Mouse (Mus musculus) hindbrain, embryonic 14.5 days (tissue): ENCODE results near the gene Sub1. TPM values are rescaled to one million over a fixed set of nuclear protein-coding genes. Genes with fewer than 3 reads are reported as not detected.

Source experiments
- ATAC-seq: fragments of 200-750 bp; cut with Nextera tagmentation; 2 replicates; pipeline ENCODE4 v1.8.0; 2017; ENCODE audit warnings: moderate number of reproducible peaks, mild to moderate bottlenecking, moderate TSS enrichment, moderate library complexity; ENCODE audit not compliant: low FRiP score
- DNase-seq: peaks from one replicate; pipeline ENCODE4 v3.0.0-alpha.2; 2015; ENCODE audit warnings: low spot score
- H3K27ac ChIP-seq: fragments of 300-500 bp; sonication (generic); 2 replicates; pipeline ENCODE4 v1.5.1; 2014; ENCODE audit warnings: mild to moderate bottlenecking, moderate library complexity
- H3K27me3 ChIP-seq: fragments of 300-500 bp; sonication (generic); 2 replicates; pipeline ENCODE4 v1.6.1; 2014; ENCODE audit warnings: mild to moderate bottlenecking, low read length, mixed read lengths; ENCODE audit not compliant: control insufficient read depth, insufficient read depth
- H3K36me3 ChIP-seq: fragments of 300-500 bp; sonication (generic); replicated peaks from 2 replicates; pipeline ENCODE4 v1.6.1; 2014; ENCODE audit not compliant: control insufficient read depth, insufficient read depth
- H3K4me1 ChIP-seq: fragments of 300-500 bp; sonication (generic); replicated peaks from 2 replicates; pipeline ENCODE4 v1.6.1; 2014; ENCODE audit warnings: antibody characterized with exemption, low read length, mixed read lengths; ENCODE audit not compliant: control insufficient read depth, insufficient read depth
- H3K4me2 ChIP-seq: fragments of 300-500 bp; sonication (generic); replicated peaks from 2 replicates; pipeline ENCODE4 v1.6.1; 2014; ENCODE audit warnings: mild to moderate bottlenecking, moderate library complexity
- H3K4me3 ChIP-seq: fragments of 300-500 bp; sonication (generic); replicated peaks from 2 replicates; pipeline ENCODE4 v1.5.1; 2014; ENCODE audit warnings: mild to moderate bottlenecking, low read length
- H3K9ac ChIP-seq: fragments of 300-500 bp; sonication (generic); 2 replicates; pipeline ENCODE4 v1.6.1; 2014
- H3K9me3 ChIP-seq: fragments of 300-500 bp; sonication (generic); 2 replicates; pipeline ENCODE4 v1.6.1; 2016; ENCODE audit warnings: low read length; ENCODE audit not compliant: control insufficient read depth
- WGBS: fragments of 180-500 bp; shearing (Covaris S2); extraction: QIAGEN DNeasy Blood & Tissue Kit; methylation state at CpG from one replicate; pipeline ENCODE4 v1.1.7; 2014; 5-methylcytosine and 5-hydroxymethylcytosine counted together
- polyA plus RNA-seq: library from polyadenylated mRNA; unstranded; fragments of >200 nt; fragmentation: Nextera tagmentation; extraction: Ambion mirVana; gene quantifications from 2 replicates; pipeline ENCODE4 v1.2.1, GENCODE M21; 2014

Gene Sub1
- polyA plus RNA-seq = 534 and 562 TPM in 2 replicates

- H3K9ac ChIP-seq = peak within 1 kb of the TSS; percentile 92
- H3K4me1 ChIP-seq = peaks cover 19% of the 10 kb centered on the region
- no peaks in the 10 kb centered on the region for H3K9me3 ChIP-seq
- peak within 1 kb of the TSS; percentile 86 for H3K27ac ChIP-seq
- H3K36me3 ChIP-seq = peaks cover 16% of the 10 kb centered on the region
- peak within 1 kb of the TSS; percentile 88 for H3K4me3 ChIP-seq
- ATAC-seq = no peak
- DNase-seq = no peak
- H3K4me2 ChIP-seq = peak within 1 kb of the TSS; percentile 37
- WGBS = 93% methylated on average over 7 of the region's 7 CpGs
- no peaks in the 10 kb centered on the region for H3K27me3 ChIP-seq
Observed at GRCm38 (mm10) chr15:11996883-11997282, at the start of gene Sub1. Sub1 (minus strand) TSS chr15:11996983.

- Histone ChIP-seq H3K27me3 (no peaks in the 10 kb centered on the region), H3K27ac (peak overlapping the region; percentile 78; the same call in 1 of the 2 replicates), H3K9ac (no peak overlapping the region), H3K9me3 (no peaks in the 10 kb centered on the region), H3K4me1 (peaks cover 11% of the 10 kb centered on the region), H3K4me2 (no peak overlapping the region), H3K36me3 (no peaks in the 10 kb centered on the region), H3K4me3 (no peak overlapping the region)
- DNase-seq = no peak
- WGBS = 52% methylated on average over 5 of the region's 5 CpGs
- ATAC-seq = no peak
Observed at GRCm38 (mm10) chr15:12040407-12040710, 43.6 kb upstream of the Sub1 start.

GRCm38 (mm10) chr15:12039671-12040406 is 43.1 kb upstream of the Sub1 start:
- no peaks in the 10 kb centered on the region for H3K27me3 ChIP-seq
- WGBS = 52% methylated on average over 15 of the region's 15 CpGs
- H3K27ac ChIP-seq = peak overlapping the region; percentile 78
- ATAC-seq = peak; percentile 80
- DNase-seq = peak; percentile 51
- H3K4me3 ChIP-seq = no peak overlapping the region
- H3K4me1 ChIP-seq = peaks cover 11% of the 10 kb centered on the region
- H3K9me3 ChIP-seq = no peaks in the 10 kb centered on the region
- peak overlapping the region; percentile 38 for H3K4me2 ChIP-seq
- peak overlapping the region; percentile 24; the same call in 1 of the 2 replicates for H3K9ac ChIP-seq
- no peaks in the 10 kb centered on the region for H3K36me3 ChIP-seq

- Histone ChIP-seq H3K4me2 (peak overlapping the region; percentile 38), H3K4me3 (no peak overlapping the region), H3K9ac (peak overlapping the region; percentile 24; the same call in 1 of the 2 replicates), H3K36me3 (no peaks in the 10 kb centered on the region), H3K4me1 (peaks cover 11% of the 10 kb centered on the region), H3K9me3 (no peaks in the 10 kb centered on the region), H3K27ac (peak overlapping the region; percentile 78), H3K27me3 (no peaks in the 10 kb centered on the region)
- WGBS = 51% methylated on average over 10 of the region's 10 CpGs
- peak; percentile 33 for DNase-seq
- peak; percentile 62 for ATAC-seq
Observed at GRCm38 (mm10) chr15:12039256-12039655, 42.5 kb upstream of the Sub1 start.

GRCm38 (mm10) chr15:12037866-12038625 is 41.3 kb upstream of the Sub1 start:
- 82% methylated on average over 10 of the region's 10 CpGs for WGBS
- H3K4me1 ChIP-seq = peaks cover 11% of the 10 kb centered on the region
- no peaks in the 10 kb centered on the region for H3K36me3 ChIP-seq
- DNase-seq (no peak), ATAC-seq (no peak)
- H3K4me3 ChIP-seq = no peak overlapping the region
- no peak overlapping the region for H3K9ac ChIP-seq
- H3K9me3 ChIP-seq = no peaks in the 10 kb centered on the region
- H3K4me2 ChIP-seq = no peak overlapping the region
- no peaks in the 10 kb centered on the region for H3K27me3 ChIP-seq
- H3K27ac ChIP-seq = peak overlapping the region; percentile 78; the same call in 1 of the 2 replicates

GRCm38 (mm10) chr15:12037217-12037616 is 40.4 kb upstream of the Sub1 start:
- WGBS = 72% methylated on average over 7 of the region's 7 CpGs
- H3K27ac ChIP-seq = no peak overlapping the region
- no peak for DNase-seq

GRCm38 (mm10) chr15:12036675-12037074 is 39.9 kb upstream of the Sub1 start:
- ATAC-seq (no peak), DNase-seq (no peak)
- no peak overlapping the region for H3K4me3 ChIP-seq
- 79% methylated on average over 5 of the region's 5 CpGs for WGBS
- no peaks in the 10 kb centered on the region for H3K27me3 ChIP-seq
- H3K4me1 ChIP-seq = peaks cover 11% of the 10 kb centered on the region
- no peaks in the 10 kb centered on the region for H3K9me3 ChIP-seq
- no peak overlapping the region for H3K9ac ChIP-seq
- no peaks in the 10 kb centered on the region for H3K36me3 ChIP-seq
- H3K4me2 ChIP-seq = no peak overlapping the region
- no peak overlapping the region for H3K27ac ChIP-seq

More at GRCm38 (mm10) chr15:12037217-12037616, 40.4 kb upstream of the Sub1 start:
- H3K9ac ChIP-seq = no peak overlapping the region
- H3K36me3 ChIP-seq = no peaks in the 10 kb centered on the region
- H3K9me3 ChIP-seq = no peaks in the 10 kb centered on the region
- no peak overlapping the region for H3K4me2 ChIP-seq
- no peak for ATAC-seq
- H3K4me3 ChIP-seq = no peak overlapping the region
- no peaks in the 10 kb centered on the region for H3K27me3 ChIP-seq
- H3K4me1 ChIP-seq = peaks cover 11% of the 10 kb centered on the region

- H3K27ac ChIP-seq = no peak overlapping the region
- ATAC-seq = no peak
- DNase-seq = no peak
- no peaks in the 10 kb centered on the region for H3K27me3 ChIP-seq
- H3K9me3 ChIP-seq = no peaks in the 10 kb centered on the region
- WGBS = 94% methylated on average over 4 of the region's 4 CpGs
- H3K9ac ChIP-seq = no peak overlapping the region
- peaks cover 5% of the 10 kb centered on the region for H3K4me1 ChIP-seq
- no peak overlapping the region for H3K4me2 ChIP-seq
- no peaks in the 10 kb centered on the region for H3K36me3 ChIP-seq
- no peak overlapping the region for H3K4me3 ChIP-seq
Observed at GRCm38 (mm10) chr15:12034317-12034716, 37.5 kb upstream of the Sub1 start.

- DNase-seq (no peak), ATAC-seq (no peak)
- Histone ChIP-seq H3K27ac (no peak overlapping the region), H3K4me1 (no peaks in the 10 kb centered on the region), H3K4me3 (no peak overlapping the region), H3K27me3 (no peaks in the 10 kb centered on the region), H3K9ac (no peak overlapping the region), H3K9me3 (no peaks in the 10 kb centered on the region), H3K36me3 (no peaks in the 10 kb centered on the region), H3K4me2 (no peak overlapping the region)
Observed at GRCm38 (mm10) chr15:12033155-12033554, 36.4 kb upstream of the Sub1 start.
